Mouse (Mus musculus): Measurements from ENCODE around the gene Car3. TPM values are rescaled to one million over a fixed set of nuclear protein-coding genes. Genes with fewer than 3 reads are reported as not detected.

Car3 gene
- polyA plus RNA-seq, 1 experiment = not detected

DNA sequence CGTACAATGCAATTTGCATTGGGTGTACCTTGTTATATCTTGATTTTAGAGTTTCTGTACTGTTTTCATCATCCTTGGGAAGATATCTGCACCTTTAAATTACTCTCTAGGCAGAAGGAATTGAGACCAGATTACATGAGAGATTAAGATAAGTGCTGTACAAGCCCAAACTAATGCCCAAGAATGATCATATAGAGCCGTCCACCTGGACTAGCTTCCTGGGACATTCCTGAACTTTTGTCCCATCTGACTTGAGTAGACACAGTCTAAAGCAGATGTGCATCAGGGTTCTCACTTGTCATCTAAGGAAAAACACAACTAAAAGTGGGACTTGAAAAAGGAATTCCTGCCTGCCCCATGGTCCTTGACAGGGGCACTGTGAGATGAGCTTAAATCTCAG, 2.6 kb downstream of the Car3 start:
- no peak overlapping the region for H3K27ac ChIP-seq (ENCODE audit: insufficient read depth, low read depth, low read length)
- TF ChIP-seq CTCF (IDR thresholded peaks at IDR 0.05; ENCODE audit: insufficient read depth, low read depth, low read length) = no peak
- no peak for TF ChIP-seq POLR2A (IDR thresholded peaks at IDR 0.05; ENCODE audit: insufficient read depth, low read depth, low read length)
- no peak overlapping the region for H3K4me3 ChIP-seq (ENCODE audit: insufficient read depth, low read depth, low read length)
- peaks cover 13% of the 10 kb centered on the region; the same call in 1 of the 2 replicates for H3K4me1 ChIP-seq (ENCODE audit: control insufficient read depth, insufficient read depth, low read length)
- WGBS = 68% methylated on average over 2 of the region's 2 CpGs

DNA sequence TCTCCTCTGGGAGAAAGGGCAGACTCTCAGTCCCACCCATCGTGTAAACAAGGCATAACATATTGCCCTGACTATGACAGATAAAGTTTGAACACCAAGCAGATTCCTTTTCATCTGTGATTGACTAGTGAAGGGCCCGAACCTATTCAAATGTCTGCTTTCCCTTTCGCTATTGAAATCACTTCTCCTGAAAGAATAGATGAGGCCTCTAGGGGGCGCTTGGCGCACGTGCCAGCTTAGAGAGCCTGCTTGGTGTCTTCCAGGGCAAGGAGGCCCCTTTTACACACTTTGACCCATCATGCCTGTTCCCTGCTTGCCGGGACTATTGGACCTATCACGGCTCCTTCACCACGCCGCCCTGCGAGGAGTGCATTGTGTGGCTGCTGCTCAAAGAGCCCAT, 6.5 kb downstream of the Car3 start:
- no peak for TF ChIP-seq POLR2A (IDR thresholded peaks at IDR 0.05; ENCODE audit: insufficient read depth, low read depth, low read length)
- peak; percentile 66 for TF ChIP-seq CTCF (IDR thresholded peaks at IDR 0.05; ENCODE audit: insufficient read depth, low read depth, low read length)
- Histone ChIP-seq H3K4me1 (ENCODE audit: control insufficient read depth, insufficient read depth, low read length) (0 out of 2 replicates have a peak, but pooled peaks cover 4% of the 10 kb centered on the region), H3K4me3 (ENCODE audit: insufficient read depth, low read depth, low read length) (no peak overlapping the region), H3K27ac (ENCODE audit: insufficient read depth, low read depth, low read length) (no peak overlapping the region)
- 31% methylated on average over 11 of the region's 11 CpGs for WGBS

DNA sequence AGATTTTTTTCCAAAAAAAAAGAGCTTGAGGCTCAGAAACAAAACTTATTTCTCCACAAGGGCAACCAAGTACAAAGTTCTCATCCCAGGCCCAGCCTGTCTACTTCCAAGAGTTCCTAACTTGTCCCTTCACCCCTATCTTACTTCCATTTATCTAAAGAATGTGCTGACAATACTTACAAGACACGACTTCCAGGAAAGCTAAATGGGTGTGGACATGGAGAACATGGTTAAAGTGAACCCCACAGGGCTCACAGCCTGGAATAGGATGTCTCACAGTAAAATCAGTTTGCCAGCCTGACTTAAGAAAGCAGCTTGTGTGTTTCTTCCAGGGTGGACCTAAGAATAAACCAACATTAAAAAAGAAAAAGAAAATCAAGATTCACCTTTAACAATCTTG, 7.2 kb downstream of the Car3 start:
- Histone ChIP-seq H3K4me3 (ENCODE audit: insufficient read depth, low read depth, low read length) (no peak overlapping the region), H3K4me1 (ENCODE audit: control insufficient read depth, insufficient read depth, low read length) (0 out of 2 replicates have a peak, but pooled peaks cover 4% of the 10 kb centered on the region), H3K27ac (ENCODE audit: insufficient read depth, low read depth, low read length) (no peak overlapping the region)
- TF ChIP-seq POLR2A (IDR thresholded peaks at IDR 0.05; ENCODE audit: insufficient read depth, low read depth, low read length) (no peak), CTCF (IDR thresholded peaks at IDR 0.05; ENCODE audit: insufficient read depth, low read depth, low read length) (no peak)
- WGBS = 96% methylated on average over 1 of the region's 1 CpGs

DNA sequence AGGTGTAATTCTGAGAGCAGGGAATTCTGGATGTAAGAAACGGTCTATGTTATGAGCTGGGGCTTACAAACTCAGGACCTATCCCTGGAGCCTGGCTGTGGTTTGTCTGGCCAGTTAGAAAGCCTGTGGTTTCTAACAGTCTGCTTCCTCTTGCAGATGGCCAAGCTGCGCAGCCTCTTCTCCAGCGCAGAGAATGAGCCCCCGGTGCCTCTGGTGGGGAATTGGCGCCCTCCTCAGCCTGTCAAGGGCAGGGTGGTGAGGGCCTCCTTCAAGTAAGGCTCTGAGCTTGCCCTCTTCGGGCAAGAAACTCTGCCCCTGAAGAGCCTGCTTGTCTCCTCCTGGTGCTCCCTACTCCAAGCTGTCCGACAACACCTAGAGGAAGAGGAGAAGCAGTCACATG, 8.1 kb downstream of the Car3 start:
- WGBS = 74% methylated on average over 7 of the region's 7 CpGs
- no peak overlapping the region for H3K4me3 ChIP-seq (ENCODE audit: insufficient read depth, low read depth, low read length)
- TF ChIP-seq CTCF (IDR thresholded peaks at IDR 0.05; ENCODE audit: insufficient read depth, low read depth, low read length) (no peak), POLR2A (IDR thresholded peaks at IDR 0.05; ENCODE audit: insufficient read depth, low read depth, low read length) (no peak)
- H3K4me1 ChIP-seq (ENCODE audit: control insufficient read depth, insufficient read depth, low read length) = 0 out of 2 replicates have a peak, but pooled peaks cover 4% of the 10 kb centered on the region
- no peak overlapping the region for H3K27ac ChIP-seq (ENCODE audit: insufficient read depth, low read depth, low read length)

DNA sequence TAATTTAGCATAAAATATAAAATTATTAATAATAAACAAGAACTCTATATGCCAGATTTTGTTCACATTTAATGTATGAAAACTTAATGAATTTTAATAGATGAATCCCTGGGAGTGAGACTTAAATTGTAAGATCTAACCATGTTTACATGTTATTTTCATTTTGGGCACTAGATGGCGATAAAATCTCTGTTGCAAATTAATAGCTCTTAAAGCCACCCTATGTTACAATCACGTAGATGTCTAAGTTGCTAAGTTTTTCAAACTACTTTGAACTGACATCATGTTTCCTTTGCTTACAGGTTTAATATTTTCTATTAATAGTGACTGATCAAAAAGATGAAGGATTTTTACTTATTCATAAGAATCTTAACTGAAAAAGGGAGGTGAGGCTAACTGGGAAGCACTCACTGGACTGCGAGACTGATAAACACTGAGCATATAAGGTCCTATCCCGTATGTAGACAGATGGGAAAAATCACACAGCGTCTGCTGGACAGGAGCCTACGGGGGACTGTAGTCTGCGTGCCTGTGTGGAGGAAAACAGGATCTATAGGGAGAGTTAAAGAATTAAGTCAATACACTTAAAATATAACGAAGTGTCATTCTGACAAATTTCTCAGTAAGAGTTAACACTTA, 11.2 kb downstream of the Car3 start:
- Histone ChIP-seq H3K4me1 (ENCODE audit: control insufficient read depth, insufficient read depth, low read length) (0 out of 2 replicates have a peak, but pooled peaks cover 2% of the 10 kb centered on the region), H3K27ac (ENCODE audit: insufficient read depth, low read depth, low read length) (no peak overlapping the region), H3K4me3 (ENCODE audit: insufficient read depth, low read depth, low read length) (no peak overlapping the region)
- TF ChIP-seq POLR2A (IDR thresholded peaks at IDR 0.05; ENCODE audit: insufficient read depth, low read depth, low read length) (no peak), CTCF (IDR thresholded peaks at IDR 0.05; ENCODE audit: insufficient read depth, low read depth, low read length) (no peak)
- WGBS = 49% methylated on average over 8 of the region's 8 CpGs

DNA sequence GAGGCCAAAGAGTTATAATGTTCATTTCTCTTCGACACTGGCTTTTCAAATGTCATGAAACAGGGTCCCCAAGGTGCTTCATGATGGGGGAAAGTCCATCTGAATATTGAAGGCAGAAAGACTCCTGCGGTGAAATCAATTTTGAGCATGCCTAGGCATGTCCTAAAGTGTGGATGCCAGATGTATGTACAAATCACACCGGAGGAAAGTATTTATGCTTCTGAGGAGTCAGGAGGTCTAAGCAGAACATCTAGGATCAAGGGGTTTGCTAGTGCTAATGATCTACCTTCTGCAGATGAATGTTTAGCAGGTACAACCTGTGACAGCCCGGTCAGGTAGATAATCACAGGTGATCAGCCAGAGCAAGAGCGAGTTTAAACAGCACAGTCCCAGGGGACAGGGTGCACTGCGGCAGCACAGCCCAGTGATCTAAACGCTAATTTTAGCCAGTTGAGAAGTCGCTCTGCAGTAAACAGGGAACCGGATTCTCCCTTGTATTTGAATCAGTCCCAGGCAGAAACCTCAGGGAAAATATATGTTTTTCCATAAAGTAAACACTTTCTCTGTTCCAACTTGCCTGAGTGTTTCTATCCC, 13.1 kb downstream of the Car3 start:
- no peak overlapping the region for H3K4me3 ChIP-seq (ENCODE audit: insufficient read depth, low read depth, low read length)
- WGBS = 86% methylated on average over 9 of the region's 9 CpGs
- TF ChIP-seq CTCF (IDR thresholded peaks at IDR 0.05; ENCODE audit: insufficient read depth, low read depth, low read length) = no peak
- TF ChIP-seq POLR2A (IDR thresholded peaks at IDR 0.05; ENCODE audit: insufficient read depth, low read depth, low read length) = no peak
- H3K4me1 ChIP-seq (ENCODE audit: control insufficient read depth, insufficient read depth, low read length) = no peaks in the 10 kb centered on the region
- no peak overlapping the region for H3K27ac ChIP-seq (ENCODE audit: insufficient read depth, low read depth, low read length)

DNA sequence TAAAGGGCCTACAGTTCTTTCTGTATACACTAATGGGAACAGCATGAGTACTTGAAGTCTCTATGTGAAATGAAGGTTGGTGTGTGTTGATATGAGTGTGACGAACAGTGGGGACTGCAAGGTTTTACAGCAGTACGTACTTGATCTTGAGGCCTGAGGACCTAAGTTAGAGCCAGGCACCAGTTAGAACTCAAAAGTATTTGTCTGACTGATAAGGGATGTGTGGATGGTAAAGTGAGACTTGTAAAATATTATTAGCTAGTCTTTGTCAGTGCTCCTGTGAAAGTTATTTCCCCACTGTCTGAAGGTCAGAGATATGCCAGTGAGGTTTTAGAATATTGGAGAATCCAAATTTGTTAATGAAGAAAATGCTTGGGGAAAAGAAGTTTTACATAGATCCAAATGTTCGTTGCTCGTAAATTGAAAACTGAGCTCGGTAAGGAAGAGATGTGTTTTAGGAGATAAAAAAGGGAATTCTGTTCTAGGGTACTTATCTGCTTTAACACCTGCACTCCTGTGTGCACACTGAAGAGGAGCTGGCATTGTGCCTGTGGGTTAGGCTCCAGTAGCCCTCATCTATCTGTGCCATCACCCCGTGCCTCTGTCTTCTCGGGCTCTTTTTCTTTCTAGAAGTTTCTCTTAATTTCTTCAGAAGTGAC, 14.1 kb downstream of the Car3 start:
- TF ChIP-seq CTCF (IDR thresholded peaks at IDR 0.05; ENCODE audit: insufficient read depth, low read depth, low read length) (no peak), POLR2A (IDR thresholded peaks at IDR 0.05; ENCODE audit: insufficient read depth, low read depth, low read length) (no peak)
- no peak overlapping the region for H3K27ac ChIP-seq (ENCODE audit: insufficient read depth, low read depth, low read length)
- no peaks in the 10 kb centered on the region for H3K4me1 ChIP-seq (ENCODE audit: control insufficient read depth, insufficient read depth, low read length)
- H3K4me3 ChIP-seq (ENCODE audit: insufficient read depth, low read depth, low read length) = no peak overlapping the region
- WGBS = 94% methylated on average over 7 of the region's 7 CpGs

DNA sequence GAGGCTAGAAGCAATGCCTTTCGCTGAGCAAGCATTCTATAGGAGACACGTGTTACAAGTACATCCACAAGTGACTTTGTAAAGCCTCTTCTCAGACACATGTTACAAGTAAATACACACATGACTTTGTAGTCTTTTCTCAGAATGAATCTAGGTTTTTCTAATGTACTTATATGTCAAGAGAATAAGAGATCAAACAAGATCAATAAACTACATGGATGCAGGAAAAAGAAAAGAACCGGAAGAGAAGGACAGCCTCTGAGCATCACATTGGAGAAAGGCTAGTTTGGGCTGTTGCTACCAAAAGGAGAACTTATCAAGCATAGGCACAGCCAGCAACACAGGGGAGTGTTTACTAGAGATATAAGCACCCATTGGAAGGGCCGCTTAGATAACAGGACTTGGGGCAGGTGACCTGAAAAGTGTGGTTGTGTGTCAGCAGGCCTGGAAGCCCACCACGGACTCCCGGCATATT, 15.5 kb downstream of the Car3 start:
- Histone ChIP-seq H3K4me3 (ENCODE audit: insufficient read depth, low read depth, low read length) (no peak overlapping the region), H3K27ac (ENCODE audit: insufficient read depth, low read depth, low read length) (no peak overlapping the region), H3K4me1 (ENCODE audit: control insufficient read depth, insufficient read depth, low read length) (no peaks in the 10 kb centered on the region)
- 82% methylated on average over 6 of the region's 6 CpGs for WGBS
- TF ChIP-seq POLR2A (IDR thresholded peaks at IDR 0.05; ENCODE audit: insufficient read depth, low read depth, low read length) = no peak
- TF ChIP-seq CTCF (IDR thresholded peaks at IDR 0.05; ENCODE audit: insufficient read depth, low read depth, low read length) = no peak

DNA sequence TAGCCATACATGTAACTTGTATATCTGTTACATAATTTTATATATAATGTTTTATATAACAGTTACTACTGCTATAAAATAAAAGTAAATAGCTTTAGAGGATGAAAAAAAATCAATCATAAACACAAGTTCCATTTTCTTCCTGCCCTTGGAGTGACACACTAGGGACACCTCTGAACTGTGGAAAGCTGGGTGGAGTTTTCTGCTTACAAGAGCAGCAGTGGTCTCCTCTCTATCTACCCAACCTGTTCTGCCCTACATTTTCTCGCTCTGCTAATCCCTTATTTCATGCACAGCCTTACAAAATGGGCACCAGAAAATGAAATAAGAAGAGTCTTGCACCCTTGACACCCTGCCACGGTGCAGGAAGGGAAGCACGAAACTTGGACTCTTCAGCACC, 16.0 kb downstream of the Car3 start:
- no peaks in the 10 kb centered on the region for H3K4me1 ChIP-seq (ENCODE audit: control insufficient read depth, insufficient read depth, low read length)
- no peak for TF ChIP-seq CTCF (IDR thresholded peaks at IDR 0.05; ENCODE audit: insufficient read depth, low read depth, low read length)
- no peak for TF ChIP-seq POLR2A (IDR thresholded peaks at IDR 0.05; ENCODE audit: insufficient read depth, low read depth, low read length)
- no peak overlapping the region for H3K4me3 ChIP-seq (ENCODE audit: insufficient read depth, low read depth, low read length)
- WGBS = 92% methylated on average over 3 of the region's 3 CpGs
- H3K27ac ChIP-seq (ENCODE audit: insufficient read depth, low read depth, low read length) = no peak overlapping the region

Data from olfactory bulb, adult 2 months (tissue).